Mouse (Mus musculus): ENCODE results near the gene Asap3.

Asap3 gene

DNA sequence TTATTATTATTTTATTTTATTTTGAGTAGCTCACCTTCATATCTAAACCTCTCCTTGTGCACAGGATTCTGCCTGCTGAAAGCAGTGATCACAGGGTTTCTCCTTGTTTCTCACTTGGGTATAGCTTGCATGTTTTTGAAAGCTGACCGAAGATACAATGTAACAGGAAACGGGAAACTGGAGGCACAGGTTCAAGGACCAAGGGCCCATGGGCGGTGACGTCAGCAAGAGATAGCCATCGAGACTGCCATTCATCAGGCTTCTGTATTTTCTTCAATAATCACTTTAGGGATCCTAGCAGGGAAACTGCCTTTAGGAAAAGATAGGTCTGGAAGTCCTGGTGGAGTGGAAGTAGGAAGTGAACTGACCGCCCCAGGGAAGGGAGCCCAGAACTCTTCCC is 85.5 kb downstream of the Asap3 start:
- DNase-seq (ENCODE audit: low read depth), result no peak
